Mouse (Mus musculus): ENCODE measurements at regions not wholly inside any gene's neighbourhood (a gene's known extent, or its start where the extent isn't known, plus 50 kb on each side); places are given as distances from the start of the nearest gene placed in this dataset.

GRCm38 (mm10) chr3:18705165-18705564, 757.0 kb downstream of the Cypt12 start:
- POLR2A ChIA-PET = no interaction called here
- no peak for ATAC-seq
- CTCF ChIA-PET = no interaction called here
- in situ Hi-C loops (cut with MboI; ENCODE audit: low pct_unique_long_range_greater_than_20kb) = no loop called here
- no peak for TF ChIP-seq CTCF (IDR thresholded peaks at IDR 0.05)
- DNase-seq (ENCODE audit: low read depth, low spot score) = no peak
- H3K27me3 ChIP-seq = peaks cover 25% of the 10 kb centered on the region

GRCm38 (mm10) chr3:18705756-18706155, 757.5 kb downstream of the Cypt12 start:
- no peak for DNase-seq (ENCODE audit: low read depth, low spot score)
- no peak for TF ChIP-seq CTCF (IDR thresholded peaks at IDR 0.05)
- CTCF ChIA-PET = no interaction called here
- peaks cover 22% of the 10 kb centered on the region for H3K27me3 ChIP-seq
- POLR2A ChIA-PET = interaction anchor here (0.7 kb wide), 1 partner anchor 43 kb away, joined by 5 read pairs; no protein-coding TSS in a partner anchor
- ATAC-seq = no peak
- in situ Hi-C loops (cut with MboI; ENCODE audit: low pct_unique_long_range_greater_than_20kb) = no loop called here

- ATAC-seq = no peak
- in situ Hi-C loops (cut with MboI; ENCODE audit: low pct_unique_long_range_greater_than_20kb) = no loop called here
- H3K27me3 ChIP-seq = peaks cover 20% of the 10 kb centered on the region
- DNase-seq (ENCODE audit: low read depth, low spot score) = no peak
- ChIA-PET POLR2A (interaction anchor here (0.6 to 0.7 kb wide), 2 partner anchors 42 to 340 kb away, joined by 3 to 5 read pairs; no protein-coding TSS in a partner anchor), CTCF (no interaction called here)
- no peak for TF ChIP-seq CTCF (IDR thresholded peaks at IDR 0.05)
Observed at GRCm38 (mm10) chr3:18706356-18706755, 758.1 kb downstream of the Cypt12 start.

- no peak for ATAC-seq
- H3K27me3 ChIP-seq = peaks cover 11% of the 10 kb centered on the region
- DNase-seq (ENCODE audit: low read depth, low spot score) = no peak
- in situ Hi-C loops (cut with MboI; ENCODE audit: low pct_unique_long_range_greater_than_20kb) = no loop called here
- TF ChIP-seq CTCF (IDR thresholded peaks at IDR 0.05) = no peak
- POLR2A ChIA-PET = no interaction called here
- CTCF ChIA-PET = no interaction called here
Observed at GRCm38 (mm10) chr3:18707730-18708129, 759.5 kb downstream of the Cypt12 start.

GRCm38 (mm10) chr3:18711661-18712060, 763.5 kb downstream of the Cypt12 start:
- ChIA-PET POLR2A (no interaction called here), CTCF (interaction anchor here (1.2 to 1.5 kb wide), 2 partner anchors 14 to 15 kb away, joined by 3 read pairs; no protein-coding TSS in a partner anchor)
- no peak for TF ChIP-seq CTCF (IDR thresholded peaks at IDR 0.05)
- ATAC-seq (no peak), DNase-seq (ENCODE audit: low read depth, low spot score) (no peak)
- in situ Hi-C loops (cut with MboI; ENCODE audit: low pct_unique_long_range_greater_than_20kb) = no loop called here
- peaks cover 4% of the 10 kb centered on the region for H3K27me3 ChIP-seq

- CTCF ChIA-PET = interaction anchor here (0.7 to 2.3 kb wide), 3 partner anchors 11 to 21 kb away, joined by 3 to 8 read pairs (median 3); no protein-coding TSS in a partner anchor
- POLR2A ChIA-PET = no interaction called here
- TF ChIP-seq CTCF (IDR thresholded peaks at IDR 0.05) = no peak
- in situ Hi-C loops (cut with MboI; ENCODE audit: low pct_unique_long_range_greater_than_20kb) = no loop called here
- no peak for ATAC-seq
- peaks cover 4% of the 10 kb centered on the region for H3K27me3 ChIP-seq
- DNase-seq (ENCODE audit: low read depth, low spot score) = no peak
Observed at GRCm38 (mm10) chr3:18713986-18714385, 765.8 kb downstream of the Cypt12 start.

GRCm38 (mm10) chr3:18714968-18715630, 766.9 kb downstream of the Cypt12 start:
- DNase-seq (ENCODE audit: low read depth, low spot score) = no peak
- in situ Hi-C loops (cut with MboI; ENCODE audit: low pct_unique_long_range_greater_than_20kb) = no loop called here
- ChIA-PET POLR2A (interaction anchor here (0.7 to 1.3 kb wide), 2 partner anchors 27 to 486 kb away, joined by 3 read pairs; no protein-coding TSS in a partner anchor), CTCF (interaction anchor here (0.9 to 2.3 kb wide), 4 partner anchors 9 to 22 kb away, joined by 3 to 8 read pairs (median 4); no protein-coding TSS in a partner anchor)
- TF ChIP-seq CTCF (IDR thresholded peaks at IDR 0.05) = no peak
- H3K27me3 ChIP-seq = peaks cover 4% of the 10 kb centered on the region
- no peak for ATAC-seq

- ATAC-seq = no peak
Observed at GRCm38 (mm10) chr3:18715776-18716175, 767.6 kb downstream of the Cypt12 start.

GRCm38 (mm10) chr3:18725507-18725906, 777.3 kb downstream of the Cypt12 start:
- ATAC-seq (no peak), DNase-seq (ENCODE audit: low read depth, low spot score) (no peak)
- in situ Hi-C loops (cut with MboI; ENCODE audit: low pct_unique_long_range_greater_than_20kb) = no loop called here
- TF ChIP-seq CTCF (IDR thresholded peaks at IDR 0.05) = no peak
- ChIA-PET CTCF (interaction anchor here (1.2 to 2.2 kb wide), 3 partner anchors 11 to 15 kb away, joined by 3 to 8 read pairs (median 5); no protein-coding TSS in a partner anchor), POLR2A (no interaction called here)
- peaks cover 9% of the 10 kb centered on the region for H3K27me3 ChIP-seq

More at GRCm38 (mm10) chr3:18715776-18716175, 767.6 kb downstream of the Cypt12 start:
- CTCF ChIA-PET = interaction anchor here (1.2 to 2.3 kb wide), 2 partner anchors 9 to 14 kb away, joined by 3 to 8 read pairs; no protein-coding TSS in a partner anchor
- in situ Hi-C loops (cut with MboI; ENCODE audit: low pct_unique_long_range_greater_than_20kb) = no loop called here
- H3K27me3 ChIP-seq = peaks cover 4% of the 10 kb centered on the region
- TF ChIP-seq CTCF (IDR thresholded peaks at IDR 0.05) = no peak
- DNase-seq (ENCODE audit: low read depth, low spot score) = no peak
- POLR2A ChIA-PET = interaction anchor here (1.3 kb wide), 1 partner anchor 27 kb away, joined by 3 read pairs; no protein-coding TSS in a partner anchor

- H3K27me3 ChIP-seq = peaks cover 32% of the 10 kb centered on the region
- POLR2A ChIA-PET = interaction anchor here (0.9 kb wide), 2 partner anchors 29 to 145 kb away, joined by 3 read pairs; no protein-coding TSS in a partner anchor
- in situ Hi-C loops (cut with MboI; ENCODE audit: low pct_unique_long_range_greater_than_20kb) = no loop called here
- CTCF ChIA-PET = interaction anchor here (1.1 to 1.4 kb wide), 3 partner anchors 8 to 29 kb away, joined by 3 to 7 read pairs (median 4); no protein-coding TSS in a partner anchor
- ATAC-seq = no peak
- no peak for DNase-seq (ENCODE audit: low read depth, low spot score)
- no peak for TF ChIP-seq CTCF (IDR thresholded peaks at IDR 0.05)
Observed at GRCm38 (mm10) chr3:18731251-18731650, 783.0 kb downstream of the Cypt12 start.

GRCm38 (mm10) chr3:18731674-18732073, 783.5 kb downstream of the Cypt12 start:
- H3K27me3 ChIP-seq = peaks cover 35% of the 10 kb centered on the region
- in situ Hi-C loops (cut with MboI; ENCODE audit: low pct_unique_long_range_greater_than_20kb) = no loop called here
- no peak for DNase-seq (ENCODE audit: low read depth, low spot score)
- CTCF ChIA-PET = interaction anchor here (1.1 to 1.4 kb wide), 3 partner anchors 8 to 30 kb away, joined by 3 to 7 read pairs (median 4); no protein-coding TSS in a partner anchor
- ATAC-seq = no peak
- TF ChIP-seq CTCF (IDR thresholded peaks at IDR 0.05) = no peak
- POLR2A ChIA-PET = interaction anchor here (0.9 kb wide), 2 partner anchors 29 to 144 kb away, joined by 3 read pairs; no protein-coding TSS in a partner anchor
